9 mouse cellular contexts compared by ENCODE assay signal in the genomic region with DNA sequence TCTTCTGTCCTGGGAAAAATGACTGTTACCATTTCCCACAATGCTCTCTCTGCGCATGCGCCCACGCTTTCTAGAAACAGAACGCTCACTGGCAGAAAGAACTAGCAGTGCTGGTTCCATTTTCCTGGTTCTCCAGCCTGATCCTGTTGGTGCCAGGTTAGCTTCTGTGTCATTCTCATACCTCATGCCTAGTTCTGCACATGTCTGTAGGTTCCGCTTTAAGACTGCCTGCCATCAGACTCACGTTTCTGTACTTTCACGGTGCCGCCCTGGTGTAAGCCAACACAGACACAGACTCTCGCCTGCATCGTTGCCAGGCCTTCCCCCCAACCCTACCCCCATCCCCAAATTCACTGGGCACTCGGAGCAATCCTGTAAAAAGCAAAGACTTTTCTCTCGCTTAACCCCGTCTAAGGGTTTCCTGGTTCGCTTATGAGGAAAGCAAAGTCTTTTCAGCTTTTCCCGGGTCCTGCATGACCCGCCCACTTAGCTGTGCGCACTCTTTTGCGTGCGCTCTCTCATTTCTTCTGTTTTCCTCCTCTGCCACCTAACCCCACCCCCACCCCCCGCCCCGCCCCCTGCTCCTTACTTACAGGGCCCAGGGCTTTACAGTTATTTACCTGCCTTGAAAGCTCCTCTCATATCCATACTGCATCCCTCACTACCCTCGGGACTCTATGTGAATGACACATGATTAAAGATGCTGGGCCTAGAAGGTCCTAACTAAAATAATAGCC. TPM values are rescaled to one million over a fixed set of nuclear protein-coding genes. Genes with fewer than 3 reads are reported as not detected.
A peak's percentile ranks its signal among the peaks of the same experiment; 100 is the strongest.
DNase-seq lines count a peak whose midpoint lies in the region; ATAC-seq and TF ChIP-seq lines count a peak whose summit lies in the region.
"Had no signal": no experiment of that assay in that cellular context is flagged by ENCODE, and none has a peak within 500 bp of the region (broad histone marks: within the 10 kb centered on the region; RNA-seq: fewer than 3 reads in every experiment).

No protein-coding gene starts in this region.

- H3K27ac ChIP-seq in CH12.LX (ENCODE audit: insufficient read depth, low read depth), result no peak overlapping the region
- H3K27ac ChIP-seq in intestine, postnatal 0 days (ENCODE audit: low read depth, low read length), result no peak overlapping the region
- no peak overlapping the region; the same call in 1 of the 2 replicates for H3K27ac ChIP-seq in limb, embryonic 13.5 days
- H3K27ac ChIP-seq in midbrain, embryonic 12.5 days (replicated peaks), result no peak overlapping the region
- H3K27ac ChIP-seq in stomach, embryonic 16.5 days (ENCODE audit: low read length), result no peak overlapping the region

- no peaks in the 10 kb centered on the region for H3K79me2 ChIP-seq in CH12.LX (replicated peaks; ENCODE audit: control insufficient read depth, extremely low read depth, insufficient read depth, poor library complexity, severe bottlenecking)

- H3K27me3 ChIP-seq in CH12.LX (replicated peaks), result no peaks in the 10 kb centered on the region
- no peaks in the 10 kb centered on the region for H3K27me3 ChIP-seq in intestine, postnatal 0 days (replicated peaks; ENCODE audit: control insufficient read depth, insufficient read depth, low read length)
- 0 out of 2 replicates have a peak, but pooled peaks cover 3% of the 10 kb centered on the region for H3K27me3 ChIP-seq in limb, embryonic 13.5 days
- H3K27me3 ChIP-seq in midbrain, embryonic 12.5 days, result no peaks in the 10 kb centered on the region; the same call in 1 of the 2 replicates
- no peaks in the 10 kb centered on the region for H3K27me3 ChIP-seq in stomach, embryonic 16.5 days (ENCODE audit: control insufficient read depth, insufficient read depth, low read length)

- 30% methylated on average over 22 of the region's 22 CpGs for WGBS in intestine, postnatal 0 days
- 25% methylated on average over 22 of the region's 22 CpGs for WGBS in limb, embryonic 13.5 days
- WGBS in midbrain, embryonic 12.5 days, result 35% methylated on average over 22 of the region's 22 CpGs
- WGBS in stomach, embryonic 16.5 days, result 26% methylated on average over 22 of the region's 22 CpGs

- no peak for TF ChIP-seq CTCF in CH12.LX (conservative IDR thresholded peaks at IDR 0.05 in 1 of 2, IDR thresholded peaks at IDR 0.05 in 1 of 2; ENCODE audit: low read depth in 2 of 2, low read length in 2 of 2)
- no peak for TF ChIP-seq CTCF in intestine, postnatal 0 days (IDR thresholded peaks at IDR 0.05; ENCODE audit: low read depth)

- no peaks in the 10 kb centered on the region for H3K36me3 ChIP-seq in CH12.LX (replicated peaks in 1 of 2; ENCODE audit: control insufficient read depth in 1 of 2, insufficient read depth in 1 of 2, low read length in 1 of 2)
- no peaks in the 10 kb centered on the region for H3K36me3 ChIP-seq in intestine, postnatal 0 days (ENCODE audit: control insufficient read depth, insufficient read depth)
- no peaks in the 10 kb centered on the region for H3K36me3 ChIP-seq in limb, embryonic 13.5 days
- H3K36me3 ChIP-seq in midbrain, embryonic 12.5 days, result no peaks in the 10 kb centered on the region
- no peaks in the 10 kb centered on the region for H3K36me3 ChIP-seq in stomach, embryonic 16.5 days (ENCODE audit: control insufficient read depth, insufficient read depth, low read length)

- TF ChIP-seq RAD21 in CH12.LX (IDR thresholded peaks at IDR 0.05; ENCODE audit: low read depth, low read length), result no peak

- in situ Hi-C loops in CH12.LX (cut with MboI; ENCODE audit: low pct_ligation_motif_present, low pct_unique_long_range_greater_than_20kb, low sequenced_read_pairs), result loop anchor here (25.0 kb wide), 1 partner anchor 275 kb away; a partner anchor contains a TSS

- peaks cover 3 to 5% of the 10 kb centered on the region in 2 experiments; a peak in 3 of 4 replicates for H3K4me1 ChIP-seq in CH12.LX (ENCODE audit: control insufficient read depth in 1 of 2, insufficient read depth in 2 of 2)
- H3K4me1 ChIP-seq in intestine, postnatal 0 days (replicated peaks; ENCODE audit: control insufficient read depth, insufficient read depth, low read length), result no peaks in the 10 kb centered on the region
- peaks cover 15% of the 10 kb centered on the region; the same call in 1 of the 2 replicates for H3K4me1 ChIP-seq in limb, embryonic 13.5 days
- H3K4me1 ChIP-seq in midbrain, embryonic 12.5 days, result peaks cover 6% of the 10 kb centered on the region
- H3K4me1 ChIP-seq in stomach, embryonic 16.5 days (ENCODE audit: control insufficient read depth, insufficient read depth, low read length), result 0 out of 2 replicates have a peak, but pooled peaks cover 4% of the 10 kb centered on the region

- H3K4me3 ChIP-seq in CH12.LX (replicated peaks in 1 of 3; ENCODE audit: low read depth in 2 of 3, low read length in 2 of 3, poor library complexity in 1 of 3), result no peak overlapping the region
- peak overlapping the region; percentile 27 for H3K4me3 ChIP-seq in intestine, postnatal 0 days (ENCODE audit: low read depth, low read length)
- H3K4me3 ChIP-seq in limb, embryonic 13.5 days, result peak overlapping the region; percentile 42
- H3K4me3 ChIP-seq in midbrain, embryonic 12.5 days, result peak overlapping the region; percentile 21; the same call in 1 of the 2 replicates
- peak overlapping the region; percentile 44 for H3K4me3 ChIP-seq in stomach, embryonic 16.5 days (replicated peaks; ENCODE audit: low read length)
- H3K4me3 ChIP-seq: myocyte had no signal

- dilution Hi-C loops in CH12.LX (cut with MboI; ENCODE audit: extremely low pct_ligation_motif_present, extremely low pct_unique_long_range_greater_than_20kb, low sequenced_read_pairs), result no loop called here

- H3K9me3 ChIP-seq in CH12.LX (replicated peaks; ENCODE audit: low read length), result no peaks in the 10 kb centered on the region
- no peaks in the 10 kb centered on the region for H3K9me3 ChIP-seq in intestine, postnatal 0 days (ENCODE audit: control insufficient read depth)
- H3K9me3 ChIP-seq in limb, embryonic 13.5 days, result no peaks in the 10 kb centered on the region
- no peaks in the 10 kb centered on the region for H3K9me3 ChIP-seq in midbrain, embryonic 12.5 days
- no peaks in the 10 kb centered on the region for H3K9me3 ChIP-seq in stomach, embryonic 16.5 days (replicated peaks; ENCODE audit: control insufficient read depth, low read length)

- no peak for DNase-seq in CH12.LX (ENCODE audit: extremely low read depth)
- DNase-seq in brain, adult 2 months (ENCODE audit: low read depth, low spot score), result peak; percentile 67
- DNase-seq in frontal cortex, postnatal 36 days (ENCODE audit: low spot score in 2 of 2), result peak; percentile 35 to 37
- DNase-seq in gastrocnemius, postnatal 25 days, result no peak

- no peak for TF ChIP-seq EP300 in CH12.LX (IDR thresholded peaks at IDR 0.05; ENCODE audit: low read length)

- H3K4me2 ChIP-seq in CH12.LX (ENCODE audit: insufficient read depth, low read depth, poor library complexity, severe bottlenecking), result no peak overlapping the region
- peak overlapping the region; percentile 66 for H3K4me2 ChIP-seq in intestine, postnatal 0 days (replicated peaks; ENCODE audit: low read depth)
- H3K4me2 ChIP-seq in limb, embryonic 13.5 days (replicated peaks), result peak overlapping the region; percentile 68
- H3K4me2 ChIP-seq in midbrain, embryonic 12.5 days (replicated peaks), result peak overlapping the region; percentile 43
- peak overlapping the region; percentile 66 for H3K4me2 ChIP-seq in stomach, embryonic 16.5 days (ENCODE audit: low read depth, low read length)

- no peak for ATAC-seq in intestine, postnatal 0 days
- ATAC-seq in limb, embryonic 13.5 days (ENCODE audit: low FRiP score, low read depth), result peak; percentile 59; the same call in 1 of the 2 replicates
- ATAC-seq in midbrain, embryonic 12.5 days (ENCODE audit: low FRiP score, low read depth), result no peak
- ATAC-seq in stomach, embryonic 16.5 days (ENCODE audit: insufficient read depth, low FRiP score), result peak; percentile 58

- no peak for TF ChIP-seq POLR2A in CH12.LX (IDR thresholded peaks at IDR 0.05; ENCODE audit: low read depth, low read length)

- no peak overlapping the region for H3K9ac ChIP-seq in CH12.LX (ENCODE audit: insufficient read depth, low read depth)
- no peak overlapping the region for H3K9ac ChIP-seq in intestine, postnatal 0 days (ENCODE audit: low read depth, low read length)
- H3K9ac ChIP-seq in limb, embryonic 13.5 days, result peak overlapping the region; percentile 66
- no peak overlapping the region for H3K9ac ChIP-seq in midbrain, embryonic 12.5 days (replicated peaks)
- peak overlapping the region; percentile 63 for H3K9ac ChIP-seq in stomach, embryonic 16.5 days (ENCODE audit: low read length)

TF ChIP-seq in CH12.LX, 34 proteins besides CTCF, POLR2A, EP300 and RAD21:
- TF ChIP-seq MAZ (IDR thresholded peaks at IDR 0.05; ENCODE audit: low read depth, low read length), result no peak
- TF ChIP-seq NRF1 (IDR thresholded peaks at IDR 0.05; ENCODE audit: low read depth, low read length), result peak; percentile 48; the same call in 1 of the 2 replicates

RNA-seq across cellular contexts. Expression of a gene that starts 13.6 kb away (rescaled TPM):
- total RNA-seq in CH12.LX (2012; rRNA removed) (not detected in 2 replicates), CH12.LX (2014; rRNA removed) (not detected in 2 replicates)
- polyA plus RNA-seq in CH12.LX (2012; ENCODE audit: insufficient read length, low read depth), result not detected in 2 replicates
- 0.14 TPM in 1 of 2 replicates, not detected in the other for polyA plus RNA-seq in intestine, postnatal 0 days (2015; fragmentation: Nextera tagmentation; extraction: Ambion mirVana)
- polyA plus RNA-seq in limb, embryonic 13.5 days (2015; fragmentation: Nextera tagmentation; extraction: Ambion mirVana), result 0.22 and 0.25 TPM in 2 replicates
- 0.05 and 0.30 TPM in 2 replicates for polyA plus RNA-seq in midbrain, embryonic 12.5 days (2016; fragmentation: Nextera tagmentation; extraction: Ambion mirVana)
- 0.35 TPM in 1 of 2 replicates, not detected in the other for polyA plus RNA-seq in stomach, embryonic 16.5 days (2015; fragmentation: Nextera tagmentation; extraction: Ambion mirVana)
- total RNA-seq in gastrocnemius, postnatal 25 days (2021), result not detected
- polyA plus RNA-seq: myocyte had no signal

Comparison
In these comparisons a context has a peak if more than half of its experiments do, and no peak if none do; other contexts are left out.
1. DNase-seq: peak in brain, adult 2 months (single experiment) and frontal cortex, postnatal 36 days (2 of 2); none in CH12.LX (single experiment) and gastrocnemius, postnatal 25 days (single experiment).
2. H3K4me3 ChIP-seq: peak in intestine, postnatal 0 days (single experiment), limb, embryonic 13.5 days (single experiment), midbrain, embryonic 12.5 days (single experiment) and stomach, embryonic 16.5 days (single experiment); none in CH12.LX (0 of 3).
3. H3K9ac ChIP-seq: peak in limb, embryonic 13.5 days (single experiment) and stomach, embryonic 16.5 days (single experiment); none in CH12.LX (single experiment), intestine, postnatal 0 days (single experiment) and midbrain, embryonic 12.5 days (single experiment).
4. ATAC-seq: peak in limb, embryonic 13.5 days (single experiment) and stomach, embryonic 16.5 days (single experiment); none in intestine, postnatal 0 days (single experiment) and midbrain, embryonic 12.5 days (single experiment).